Mouse (Mus musculus): Measurements from ENCODE around the gene Kri1. TPM values are rescaled to one million over a fixed set of nuclear protein-coding genes. Genes with fewer than 3 reads are reported as not detected.

The Kri1 gene
- polyA plus RNA-seq, 1 experiment from 2014 or later: 8.9 TPM

GRCm38 (mm10) chr9:21243826-21244427 is 43.8 kb downstream of the Kri1 start:
- 5% methylated on average over 41 of the region's 42 CpGs for WGBS
- no peak for DNase-seq (ENCODE audit: low spot score)
- no peaks in the 10 kb centered on the region; the same call in 1 of the 2 replicates for H3K36me3 ChIP-seq (ENCODE audit: insufficient read depth, low read length)
- peaks cover 10% of the 10 kb centered on the region; the same call in 1 of the 2 replicates for H3K4me1 ChIP-seq (ENCODE audit: insufficient read depth, low read depth, low read length)
- no peak overlapping the region for H3K27ac ChIP-seq (ENCODE audit: low read length)
- no peaks in the 10 kb centered on the region for H3K9me3 ChIP-seq (ENCODE audit: low read length)
- ATAC-seq: no peak
- H3K4me2 ChIP-seq (replicated peaks; ENCODE audit: low read depth, low read length): peak overlapping the region; percentile 55
- TF ChIP-seq EP300 (IDR thresholded peaks at IDR 0.05): no peak
- TF ChIP-seq CTCF (IDR thresholded peaks at IDR 0.05): no peak
- H3K4me3 ChIP-seq (ENCODE audit: low read depth, low read length): peak overlapping the region; percentile 27
- no peak overlapping the region for H3K9ac ChIP-seq (replicated peaks; ENCODE audit: low read depth)
- H3K27me3 ChIP-seq (replicated peaks; ENCODE audit: insufficient read depth, low read length): peaks cover 38% of the 10 kb centered on the region

GRCm38 (mm10) chr9:21241343-21241742 is 46.4 kb downstream of the Kri1 start:
- no peaks in the 10 kb centered on the region for H3K9me3 ChIP-seq (ENCODE audit: low read length)
- H3K27me3 ChIP-seq (replicated peaks; ENCODE audit: insufficient read depth, low read length): peaks cover 20% of the 10 kb centered on the region
- H3K4me3 ChIP-seq (ENCODE audit: low read depth, low read length): no peak overlapping the region
- H3K4me1 ChIP-seq (ENCODE audit: insufficient read depth, low read depth, low read length): peaks cover 22% of the 10 kb centered on the region
- no peaks in the 10 kb centered on the region; the same call in 1 of the 2 replicates for H3K36me3 ChIP-seq (ENCODE audit: insufficient read depth, low read length)
- TF ChIP-seq CTCF (IDR thresholded peaks at IDR 0.05) (peak; percentile 100), EP300 (IDR thresholded peaks at IDR 0.05) (no peak)
- H3K27ac ChIP-seq (ENCODE audit: low read length): no peak overlapping the region
- DNase-seq (ENCODE audit: low spot score) (peak; percentile 93), ATAC-seq (no peak)
- H3K4me2 ChIP-seq (replicated peaks; ENCODE audit: low read depth, low read length): no peak overlapping the region
- WGBS: 4% methylated on average over 11 of the region's 11 CpGs
- no peak overlapping the region for H3K9ac ChIP-seq (replicated peaks; ENCODE audit: low read depth)

GRCm38 (mm10) chr9:21239465-21239848 is 48.3 kb downstream of the Kri1 start:
- ATAC-seq (no peak), DNase-seq (ENCODE audit: low spot score) (no peak)
- Histone ChIP-seq H3K27me3 (replicated peaks; ENCODE audit: insufficient read depth, low read length) (peaks cover 12% of the 10 kb centered on the region), H3K4me1 (ENCODE audit: insufficient read depth, low read depth, low read length) (peaks cover 17% of the 10 kb centered on the region), H3K27ac (ENCODE audit: low read length) (no peak overlapping the region), H3K9me3 (ENCODE audit: low read length) (no peaks in the 10 kb centered on the region), H3K4me3 (ENCODE audit: low read depth, low read length) (peak overlapping the region; percentile 90), H3K9ac (replicated peaks; ENCODE audit: low read depth) (peak overlapping the region; percentile 77; the same call in 1 of the 2 replicates), H3K36me3 (ENCODE audit: insufficient read depth, low read length) (no peaks in the 10 kb centered on the region; the same call in 1 of the 2 replicates), H3K4me2 (replicated peaks; ENCODE audit: low read depth, low read length) (peak overlapping the region; percentile 64)
- WGBS: 14% methylated on average over 4 of the region's 4 CpGs
- TF ChIP-seq CTCF (IDR thresholded peaks at IDR 0.05): no peak
- TF ChIP-seq EP300 (IDR thresholded peaks at IDR 0.05): no peak

GRCm38 (mm10) chr9:21238733-21239464 is 48.9 kb downstream of the Kri1 start, which contains the start of gene Keap1:
Keap1 (minus strand) TSS chr9:21239361.
- Histone ChIP-seq H3K4me3 (ENCODE audit: low read depth, low read length) (peak within 1 kb of the TSS; percentile 90), H3K9me3 (ENCODE audit: low read length) (no peaks in the 10 kb centered on the region), H3K4me2 (replicated peaks; ENCODE audit: low read depth, low read length) (peak within 1 kb of the TSS; percentile 64), H3K36me3 (ENCODE audit: insufficient read depth, low read length) (no peaks in the 10 kb centered on the region; the same call in 1 of the 2 replicates), H3K4me1 (ENCODE audit: insufficient read depth, low read depth, low read length) (peaks cover 11% of the 10 kb centered on the region), H3K9ac (replicated peaks; ENCODE audit: low read depth) (peak within 1 kb of the TSS; percentile 77), H3K27ac (ENCODE audit: low read length) (peak within 1 kb of the TSS; percentile 89), H3K27me3 (replicated peaks; ENCODE audit: insufficient read depth, low read length) (peaks cover 7% of the 10 kb centered on the region)
- ATAC-seq: peak; percentile 93
- 1% methylated on average over 42 of the region's 90 CpGs for WGBS
- DNase-seq (ENCODE audit: low spot score): peak; percentile 92
- TF ChIP-seq CTCF (IDR thresholded peaks at IDR 0.05) (0 out of 2 replicates have a peak, but pooled peaks have one; percentile 12), EP300 (IDR thresholded peaks at IDR 0.05) (no peak)

- ATAC-seq (peak; percentile 41; the same call in 1 of the 2 replicates), DNase-seq (ENCODE audit: low spot score) (peak; percentile 41)
- peak overlapping the region; percentile 89 for H3K27ac ChIP-seq (ENCODE audit: low read length)
- peak overlapping the region; percentile 77 for H3K9ac ChIP-seq (replicated peaks; ENCODE audit: low read depth)
- peaks cover 11% of the 10 kb centered on the region for H3K4me1 ChIP-seq (ENCODE audit: insufficient read depth, low read depth, low read length)
- H3K4me3 ChIP-seq (ENCODE audit: low read depth, low read length): peak overlapping the region; percentile 90
- H3K27me3 ChIP-seq (replicated peaks; ENCODE audit: insufficient read depth, low read length): no peaks in the 10 kb centered on the region
- TF ChIP-seq EP300 (IDR thresholded peaks at IDR 0.05): no peak
- TF ChIP-seq CTCF (IDR thresholded peaks at IDR 0.05): no peak
- no peaks in the 10 kb centered on the region for H3K9me3 ChIP-seq (ENCODE audit: low read length)
- no peaks in the 10 kb centered on the region; the same call in 1 of the 2 replicates for H3K36me3 ChIP-seq (ENCODE audit: insufficient read depth, low read length)
- WGBS: 2% methylated on average over 28 of the region's 31 CpGs
- H3K4me2 ChIP-seq (replicated peaks; ENCODE audit: low read depth, low read length): peak overlapping the region; percentile 64
Measured at GRCm38 (mm10) chr9:21238004-21238732, 49.6 kb downstream of the Kri1 start.

Data from lung, postnatal 0 days (tissue).